ENCODE assay signal across 15 mouse cellular contexts in the genomic region with DNA sequence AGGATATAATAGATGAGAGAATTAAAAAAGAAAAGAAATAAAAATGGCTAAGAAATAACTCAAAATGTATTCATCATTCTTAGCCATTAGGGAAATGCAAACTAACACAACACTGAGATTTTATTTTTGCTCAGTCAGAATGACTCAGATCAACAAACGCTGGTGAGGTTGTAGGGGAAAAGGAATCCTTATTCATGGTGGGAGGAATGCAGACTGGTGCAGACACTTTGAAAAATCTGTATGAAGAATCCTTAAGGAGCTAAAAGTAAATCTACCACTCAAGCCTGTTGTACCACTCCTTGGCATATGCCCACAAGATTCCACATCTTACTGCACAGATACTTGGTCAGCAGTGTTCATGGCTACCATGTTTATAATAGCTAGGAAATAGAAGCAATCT.
"Had no signal": no experiment of that assay in that cellular context is flagged by ENCODE, and none has a peak within 500 bp of the region (broad histone marks: within the 10 kb centered on the region; RNA-seq: fewer than 3 reads in every experiment).

No protein-coding gene starts in this region.

- H3K9ac ChIP-seq: neural tube, embryonic 15.5 days; stomach, embryonic 15.5 days had no signal

- H3K9me3 ChIP-seq: neural tube, embryonic 15.5 days; stomach, embryonic 15.5 days had no signal

- DNase-seq: retina, postnatal 1 day; right cerebral cortex, adult 18-20 months; right cerebral cortex, postnatal 14 days; right cerebral cortex, postnatal 25 days; right cerebral cortex, postnatal 4 days; spleen, adult 18-20 months; thymus, adult 18-20 months; thymus, adult 2 months; thymus, postnatal 14 days; thymus, postnatal 25 days; thymus, postnatal 36 days; thymus, postnatal 4 days had no signal

- H3K27me3 ChIP-seq: neural tube, embryonic 15.5 days; stomach, embryonic 15.5 days had no signal

- H3K4me3 ChIP-seq: neural tube, embryonic 15.5 days; stomach, embryonic 15.5 days had no signal

- H3K4me2 ChIP-seq: neural tube, embryonic 15.5 days; stomach, embryonic 15.5 days had no signal

- H3K4me1 ChIP-seq: neural tube, embryonic 15.5 days; stomach, embryonic 15.5 days had no signal

- H3K36me3 ChIP-seq: neural tube, embryonic 15.5 days; stomach, embryonic 15.5 days had no signal

- H3K27ac ChIP-seq: neural tube, embryonic 15.5 days; stomach, embryonic 15.5 days; stomach, postnatal 0 days had no signal
